Mouse (Mus musculus): ENCODE measurements at regions not wholly inside any gene's neighbourhood (a gene's known extent, or its start where the extent isn't known, plus 50 kb on each side); places are given as distances from the start of the nearest gene placed in this dataset.

- Histone ChIP-seq H3K4me2 (replicated peaks; ENCODE audit: low read depth, low read length) (no peak overlapping the region), H3K4me3 (ENCODE audit: low read depth, low read length) (no peak overlapping the region), H3K36me3 (ENCODE audit: insufficient read depth, low read length) (no peaks in the 10 kb centered on the region), H3K27ac (ENCODE audit: low read length) (no peak overlapping the region), H3K9me3 (ENCODE audit: low read length) (no peaks in the 10 kb centered on the region), H3K4me1 (ENCODE audit: insufficient read depth, low read depth, low read length) (no peaks in the 10 kb centered on the region), H3K9ac (replicated peaks; ENCODE audit: low read depth) (no peak overlapping the region), H3K27me3 (replicated peaks; ENCODE audit: insufficient read depth, low read length) (no peaks in the 10 kb centered on the region)
- no peak for TF ChIP-seq EP300 (IDR thresholded peaks at IDR 0.05)
- no peak for TF ChIP-seq CTCF (IDR thresholded peaks at IDR 0.05)
- 80% methylated on average over 2 of the region's 2 CpGs for WGBS
- no peak for ATAC-seq
- no peak for DNase-seq (ENCODE audit: low spot score)
Measured at GRCm38 (mm10) chr13:70213622-70214021, 411.4 kb downstream of the Med10 start.

GRCm38 (mm10) chr13:70214022-70214654, 411.9 kb downstream of the Med10 start:
- TF ChIP-seq CTCF (IDR thresholded peaks at IDR 0.05): no peak
- TF ChIP-seq EP300 (IDR thresholded peaks at IDR 0.05): no peak
- Histone ChIP-seq H3K27ac (ENCODE audit: low read length) (no peak overlapping the region), H3K4me1 (ENCODE audit: insufficient read depth, low read depth, low read length) (no peaks in the 10 kb centered on the region), H3K9ac (replicated peaks; ENCODE audit: low read depth) (no peak overlapping the region), H3K4me2 (replicated peaks; ENCODE audit: low read depth, low read length) (no peak overlapping the region), H3K9me3 (ENCODE audit: low read length) (no peaks in the 10 kb centered on the region), H3K27me3 (replicated peaks; ENCODE audit: insufficient read depth, low read length) (no peaks in the 10 kb centered on the region), H3K4me3 (ENCODE audit: low read depth, low read length) (no peak overlapping the region), H3K36me3 (ENCODE audit: insufficient read depth, low read length) (no peaks in the 10 kb centered on the region)
- whole genome bisulfite sequencing: 70% methylated on average over 10 of the region's 10 CpGs
- DNase-seq (ENCODE audit: low spot score) (no peak), ATAC-seq (no peak)

- no peak for TF ChIP-seq EP300 (IDR thresholded peaks at IDR 0.05)
- TF ChIP-seq CTCF (IDR thresholded peaks at IDR 0.05): no peak
- Histone ChIP-seq H3K9ac (replicated peaks; ENCODE audit: low read depth) (no peak overlapping the region), H3K4me3 (ENCODE audit: low read depth, low read length) (no peak overlapping the region), H3K4me2 (replicated peaks; ENCODE audit: low read depth, low read length) (no peak overlapping the region), H3K4me1 (ENCODE audit: insufficient read depth, low read depth, low read length) (no peaks in the 10 kb centered on the region), H3K9me3 (ENCODE audit: low read length) (no peaks in the 10 kb centered on the region), H3K27me3 (replicated peaks; ENCODE audit: insufficient read depth, low read length) (no peaks in the 10 kb centered on the region), H3K27ac (ENCODE audit: low read length) (no peak overlapping the region), H3K36me3 (ENCODE audit: insufficient read depth, low read length) (no peaks in the 10 kb centered on the region)
- DNase-seq (ENCODE audit: low spot score): no peak
- no peak for ATAC-seq
- 75% methylated on average over 6 of the region's 6 CpGs for WGBS
Measured at GRCm38 (mm10) chr13:70216134-70216533, 413.9 kb downstream of the Med10 start.

- H3K4me3 ChIP-seq (ENCODE audit: low read depth, low read length): no peak overlapping the region
- 55% methylated on average over 15 of the region's 15 CpGs for WGBS
Measured at GRCm38 (mm10) chr13:70217429-70218133, 415.4 kb downstream of the Med10 start.

GRCm38 (mm10) chr13:70223485-70223884, 413.9 kb downstream of the Ice1 start:
- no peak for DNase-seq (ENCODE audit: low spot score)
- no peak overlapping the region for H3K27ac ChIP-seq (ENCODE audit: low read length)
- H3K27me3 ChIP-seq (replicated peaks; ENCODE audit: insufficient read depth, low read length): no peaks in the 10 kb centered on the region
- 89% methylated on average over 5 of the region's 5 CpGs for WGBS
- H3K4me1 ChIP-seq (ENCODE audit: insufficient read depth, low read depth, low read length): no peaks in the 10 kb centered on the region
- ATAC-seq: no peak
- no peak overlapping the region for H3K9ac ChIP-seq (replicated peaks; ENCODE audit: low read depth)
- H3K4me2 ChIP-seq (replicated peaks; ENCODE audit: low read depth, low read length): no peak overlapping the region
- no peak overlapping the region for H3K4me3 ChIP-seq (ENCODE audit: low read depth, low read length)
- no peak for TF ChIP-seq CTCF (IDR thresholded peaks at IDR 0.05)
- no peak for TF ChIP-seq EP300 (IDR thresholded peaks at IDR 0.05)
- H3K36me3 ChIP-seq (ENCODE audit: insufficient read depth, low read length): no peaks in the 10 kb centered on the region
- H3K9me3 ChIP-seq (ENCODE audit: low read length): no peaks in the 10 kb centered on the region

More at GRCm38 (mm10) chr13:70217429-70218133, 415.4 kb downstream of the Med10 start:
- TF ChIP-seq EP300 (IDR thresholded peaks at IDR 0.05) (no peak), CTCF (IDR thresholded peaks at IDR 0.05) (no peak)
- ATAC-seq: no peak
- Histone ChIP-seq H3K4me2 (replicated peaks; ENCODE audit: low read depth, low read length) (no peak overlapping the region), H3K36me3 (ENCODE audit: insufficient read depth, low read length) (no peaks in the 10 kb centered on the region), H3K9me3 (ENCODE audit: low read length) (no peaks in the 10 kb centered on the region), H3K27me3 (replicated peaks; ENCODE audit: insufficient read depth, low read length) (no peaks in the 10 kb centered on the region), H3K27ac (ENCODE audit: low read length) (no peak overlapping the region), H3K9ac (replicated peaks; ENCODE audit: low read depth) (no peak overlapping the region), H3K4me1 (ENCODE audit: insufficient read depth, low read depth, low read length) (no peaks in the 10 kb centered on the region)
- no peak for DNase-seq (ENCODE audit: low spot score)

- no peaks in the 10 kb centered on the region for H3K36me3 ChIP-seq (ENCODE audit: insufficient read depth, low read length)
- 58% methylated on average over 6 of the region's 6 CpGs for WGBS
- H3K9ac ChIP-seq (replicated peaks; ENCODE audit: low read depth): no peak overlapping the region
- no peak for DNase-seq (ENCODE audit: low spot score)
- no peak overlapping the region for H3K4me2 ChIP-seq (replicated peaks; ENCODE audit: low read depth, low read length)
- H3K4me3 ChIP-seq (ENCODE audit: low read depth, low read length): no peak overlapping the region
- ATAC-seq: no peak
- H3K9me3 ChIP-seq (ENCODE audit: low read length): no peaks in the 10 kb centered on the region
- H3K27me3 ChIP-seq (replicated peaks; ENCODE audit: insufficient read depth, low read length): no peaks in the 10 kb centered on the region
- H3K27ac ChIP-seq (ENCODE audit: low read length): no peak overlapping the region
- TF ChIP-seq CTCF (IDR thresholded peaks at IDR 0.05): no peak
- no peak for TF ChIP-seq EP300 (IDR thresholded peaks at IDR 0.05)
- no peaks in the 10 kb centered on the region for H3K4me1 ChIP-seq (ENCODE audit: insufficient read depth, low read depth, low read length)
Measured at GRCm38 (mm10) chr13:70227167-70227566, 410.3 kb downstream of the Ice1 start.

Data from lung, postnatal 0 days (tissue).